Mouse (Mus musculus): ENCODE results near the gene Olfr1065.
"Not testable (repeated sequence)": the region's sequence is repeated elsewhere in the genome, so short reads cannot be mapped to it uniquely, and the experiment has no call there.

Olfr1065 gene

DNA sequence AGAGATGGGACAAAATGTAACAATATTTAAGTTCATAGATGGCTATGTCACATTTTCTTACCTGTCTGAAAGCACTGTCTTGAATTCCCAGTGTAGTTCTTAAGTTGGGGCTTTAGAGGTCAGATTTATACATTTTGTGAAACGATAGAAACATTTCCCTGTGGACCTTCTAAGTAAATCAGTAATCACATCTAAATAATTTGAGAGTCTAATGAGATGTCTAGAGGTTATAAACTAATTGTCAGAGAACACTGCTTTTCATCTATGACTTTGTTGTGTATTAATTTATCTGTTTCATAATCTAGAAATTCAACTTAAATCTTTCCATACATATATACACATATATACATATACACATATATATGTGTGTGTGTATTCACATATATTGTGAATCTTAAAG lies at the start of gene Olfr1065:
Gene Olfr1065 (minus strand): TSS at position 101 of the 400 bp plus-strand sequence.
- not testable (repeated sequence) for DNase-seq (ENCODE audit: low read depth)

DNA sequence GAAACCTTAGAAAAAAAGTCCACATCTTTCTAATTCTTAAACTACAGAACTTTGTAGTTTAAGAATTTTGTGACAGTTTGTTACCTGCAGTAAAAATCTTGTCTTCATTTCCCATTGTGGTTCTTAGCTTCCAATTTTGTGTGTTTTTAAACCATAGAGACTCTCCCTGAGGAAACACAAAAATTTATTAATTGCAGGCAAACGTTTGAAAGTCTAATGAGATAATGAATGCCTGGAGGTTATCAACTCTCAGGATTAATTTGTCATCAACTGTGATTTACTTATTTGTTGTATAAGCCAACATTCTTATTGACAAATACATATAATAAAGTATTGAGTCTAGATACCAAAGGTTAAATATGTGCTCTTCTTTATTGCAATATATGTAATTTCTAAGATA lies 36.9 kb upstream of the Olfr1065 start, which contains the start of gene Olfr228:
Gene Olfr228 (minus strand): TSS at position 101 of the 400 bp plus-strand sequence.
- DNase-seq (ENCODE audit: low read depth): no peak

DNA sequence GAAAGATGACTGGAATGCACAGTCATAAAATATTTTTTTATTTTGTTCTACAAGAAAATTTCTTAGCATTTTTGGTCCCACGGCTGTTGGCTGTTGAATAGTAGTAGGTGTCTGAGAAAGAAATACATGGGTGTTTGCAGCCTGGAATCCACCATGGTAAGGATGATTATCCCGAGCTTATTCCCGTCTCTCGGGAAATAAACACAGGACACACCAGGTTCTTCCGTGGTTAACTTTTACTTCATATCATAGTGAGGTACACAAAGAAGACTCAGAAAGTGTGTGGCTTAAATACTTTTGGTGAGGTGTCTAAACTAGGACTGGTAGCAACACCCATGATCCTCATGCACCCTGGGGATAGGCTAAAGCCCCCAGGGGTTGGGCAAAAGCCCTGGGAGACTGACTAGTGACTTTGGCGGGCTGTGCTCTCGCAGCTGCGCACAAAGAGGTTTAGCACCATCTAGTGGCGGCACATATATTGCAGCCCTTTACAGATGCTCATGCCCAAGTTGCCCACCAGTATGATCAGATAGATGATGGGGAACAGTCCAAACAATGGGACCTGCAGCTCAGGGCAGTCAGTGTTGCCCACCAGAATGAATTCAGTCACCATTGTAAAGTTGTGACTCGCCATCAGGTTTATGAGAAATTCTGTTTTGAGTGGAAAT lies 14.2 kb upstream of the Olfr1065 start:
- DNase-seq (ENCODE audit: low read depth): peak; percentile 0

DNA sequence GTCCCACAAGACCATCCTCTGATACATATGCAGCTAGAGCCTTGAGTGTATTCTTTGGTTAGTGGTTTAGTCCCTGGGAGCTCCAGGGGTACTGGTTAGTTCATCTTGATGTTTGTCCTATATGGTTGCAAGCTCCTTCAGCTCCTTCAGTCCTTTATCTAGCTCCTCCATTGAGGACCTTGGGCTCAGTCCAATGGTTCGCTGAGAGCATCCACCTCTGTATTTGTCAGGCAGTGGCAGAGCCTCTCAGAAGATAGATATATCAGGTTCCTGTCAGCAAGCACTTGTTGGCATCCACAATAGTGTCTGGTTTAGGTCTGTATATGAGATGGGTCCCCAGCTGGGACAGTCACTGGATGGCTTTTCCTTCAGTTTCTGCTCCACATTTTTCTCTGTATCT lies 10.0 kb upstream of the Olfr1065 start:
- no peak for DNase-seq (ENCODE audit: low read depth)

DNA sequence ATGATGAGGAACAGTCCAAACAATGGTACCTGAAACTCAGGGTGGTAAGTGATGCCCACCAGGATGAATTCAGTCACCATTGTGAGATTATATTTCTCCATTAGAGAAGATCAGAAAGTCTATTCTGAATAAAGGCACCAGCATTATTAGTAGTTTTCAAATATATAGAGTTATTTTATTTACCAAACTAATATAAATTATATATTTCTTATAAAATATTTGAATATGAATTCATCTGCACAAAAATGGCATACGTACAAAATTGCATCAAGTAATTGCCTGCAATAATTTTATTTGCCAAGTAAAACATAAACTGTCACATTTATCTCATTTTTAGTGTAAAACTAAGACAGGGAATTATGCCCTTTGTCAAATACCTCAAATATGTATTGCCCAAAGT lies 5.8 kb upstream of the Olfr1065 start, which contains the start of gene Olfr1066:
Gene Olfr1066 (minus strand): TSS at position 101 of the 400 bp plus-strand sequence.
- DNase-seq (ENCODE audit: low read depth): no peak

DNA sequence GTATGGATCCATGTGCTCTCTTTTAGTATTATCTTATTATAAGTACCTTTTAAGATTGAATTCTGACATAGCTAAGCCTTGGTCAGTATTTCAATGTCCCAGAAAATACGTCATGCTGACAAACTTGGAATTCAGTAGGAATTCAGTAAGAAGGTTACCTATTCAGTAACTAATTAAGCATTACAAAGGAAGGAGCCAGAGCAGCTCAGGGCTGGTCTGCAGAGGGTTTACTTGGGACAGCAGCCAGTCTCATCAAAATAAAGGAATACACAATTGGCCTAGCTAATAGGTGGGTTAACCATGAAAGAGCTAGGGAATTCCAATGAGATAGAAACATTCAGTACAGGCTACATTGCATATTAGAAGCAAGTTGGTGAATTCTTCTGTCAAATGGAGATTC lies 8.3 kb downstream of the Olfr1065 start:
- DNase-seq (ENCODE audit: low read depth): not testable (repeated sequence)

DNA sequence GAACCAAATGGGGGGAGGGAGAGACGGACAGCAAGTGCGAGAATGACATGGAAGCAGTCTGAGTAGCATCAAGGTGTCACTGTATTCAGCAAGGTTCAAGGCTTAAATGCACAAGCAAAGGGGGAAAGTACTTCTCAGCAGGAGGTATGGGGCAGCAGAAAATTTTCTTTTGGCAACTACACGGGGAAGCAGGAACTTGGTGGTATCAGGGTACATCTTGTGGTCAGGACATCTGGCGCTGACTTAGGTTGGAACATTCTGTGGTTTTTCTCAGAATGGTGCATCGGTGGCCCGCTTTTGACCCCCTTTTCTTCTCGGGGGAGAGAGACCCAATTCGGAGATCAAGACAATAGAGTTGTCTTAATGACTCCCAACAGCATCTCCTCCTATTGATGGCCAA lies 21.9 kb downstream of the Olfr1065 start:
- DNase-seq (ENCODE audit: low read depth): not testable (repeated sequence)

DNA sequence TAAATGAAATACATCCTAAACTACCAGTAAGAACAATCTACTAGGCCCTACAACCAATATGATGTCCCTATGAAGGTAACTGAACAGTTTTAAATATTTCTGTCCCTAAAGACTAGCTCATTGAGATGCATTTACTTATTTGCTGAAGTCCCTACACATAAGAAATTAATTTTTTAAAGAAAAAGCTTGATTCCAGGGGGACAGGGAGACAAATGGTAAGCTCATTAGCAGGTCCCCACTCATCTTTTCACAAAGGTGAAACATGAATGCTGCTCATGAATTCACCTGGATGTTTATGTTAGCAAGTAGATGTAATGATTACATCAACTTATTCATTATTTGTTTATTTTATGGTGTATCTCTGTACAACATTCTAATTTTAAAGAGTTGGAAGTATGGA lies 23.7 kb downstream of the Olfr1065 start, which contains the start of gene Olfr1062:
Gene Olfr1062 (minus strand): TSS at position 101 of the 400 bp plus-strand sequence.
- DNase-seq (ENCODE audit: low read depth): not testable (repeated sequence)

DNA sequence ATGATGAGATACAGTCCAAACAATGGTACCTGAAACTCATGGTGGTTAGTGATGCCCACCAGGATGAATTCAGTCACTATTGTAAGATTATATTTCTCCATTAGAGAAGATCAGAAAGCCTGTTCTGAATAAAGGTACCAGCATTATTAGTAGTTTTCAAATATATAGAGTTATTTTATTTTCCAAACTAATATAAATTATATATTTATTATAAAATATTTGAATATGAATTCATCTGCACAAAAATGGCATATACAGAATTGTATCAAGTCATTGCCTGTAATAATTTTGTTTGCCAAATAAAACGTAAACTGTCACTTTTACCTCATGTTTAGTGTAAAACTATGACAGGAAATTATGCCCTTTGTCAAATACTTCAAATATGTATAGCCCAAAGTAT lies 36.4 kb downstream of the Olfr1065 start, which contains the start of gene Olfr1061:
Gene Olfr1061 (minus strand): TSS at position 101 of the 400 bp plus-strand sequence.
- DNase-seq (ENCODE audit: low read depth): no peak

DNA sequence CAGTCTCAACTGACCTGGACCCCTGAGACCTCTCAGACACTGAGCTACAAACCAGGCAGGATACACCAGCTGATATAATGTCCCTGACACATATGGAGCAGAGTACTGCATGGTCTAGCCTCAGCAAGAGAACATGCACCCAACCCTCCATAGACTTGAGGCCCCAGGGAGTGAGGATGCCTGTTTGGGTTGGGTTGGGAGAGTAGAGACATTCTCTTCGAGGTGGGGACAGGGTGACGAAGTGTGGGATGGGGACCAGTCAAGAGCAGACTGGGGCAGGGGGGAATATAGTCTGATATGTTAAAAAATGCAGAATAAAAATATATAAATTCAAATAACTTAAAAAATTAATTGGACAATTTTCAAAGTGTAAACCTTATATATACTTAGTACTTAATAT lies 55.3 kb downstream of the Olfr1065 start:
- DNase-seq (ENCODE audit: low read depth): no peak
